Mouse (Mus musculus): Measurements from ENCODE around the gene Slc7a6.
A peak's percentile ranks its signal among the peaks of the same experiment; 100 is the strongest.

Gene Slc7a6

DNA sequence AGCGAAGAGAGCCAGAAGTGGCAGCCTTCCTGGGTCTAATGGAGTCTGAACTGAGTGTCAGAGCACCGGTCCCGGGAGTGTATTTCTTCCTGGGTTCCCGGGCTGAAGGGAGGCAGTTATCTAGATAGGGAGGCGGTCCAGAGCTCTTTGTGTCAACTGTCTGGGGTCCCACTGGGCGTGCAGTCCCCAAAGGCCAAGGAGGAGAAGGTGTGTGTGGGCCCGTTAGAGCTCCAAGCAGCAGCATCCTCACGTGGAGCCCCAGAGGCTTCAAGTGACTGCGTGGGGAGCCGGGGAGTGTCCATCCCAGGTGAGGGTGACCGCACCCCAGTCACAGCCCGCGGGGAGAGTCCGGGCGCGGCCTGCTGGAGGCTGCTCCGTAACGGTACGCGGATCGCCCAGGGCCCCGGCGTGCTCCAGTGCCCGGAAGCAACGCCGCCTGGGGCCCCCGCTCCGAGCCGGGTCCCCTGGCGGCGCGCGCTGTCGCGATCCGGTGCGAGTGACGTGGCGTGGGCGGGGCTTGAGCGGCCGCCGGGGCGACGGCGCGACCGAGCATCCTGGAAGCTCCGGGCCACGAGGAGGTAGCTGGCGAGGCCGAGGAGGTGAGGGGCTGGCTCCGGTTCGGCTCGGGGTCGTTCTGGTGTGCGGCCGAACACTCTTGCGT lies at the start of gene Slc7a6:
Gene Slc7a6, plus strand, starts transcription at position 502 of the 661 bp plus-strand sequence.
- DNase-seq (ENCODE audit: low spot score in 2 of 2) = peak; percentile 86 to 88

DNA sequence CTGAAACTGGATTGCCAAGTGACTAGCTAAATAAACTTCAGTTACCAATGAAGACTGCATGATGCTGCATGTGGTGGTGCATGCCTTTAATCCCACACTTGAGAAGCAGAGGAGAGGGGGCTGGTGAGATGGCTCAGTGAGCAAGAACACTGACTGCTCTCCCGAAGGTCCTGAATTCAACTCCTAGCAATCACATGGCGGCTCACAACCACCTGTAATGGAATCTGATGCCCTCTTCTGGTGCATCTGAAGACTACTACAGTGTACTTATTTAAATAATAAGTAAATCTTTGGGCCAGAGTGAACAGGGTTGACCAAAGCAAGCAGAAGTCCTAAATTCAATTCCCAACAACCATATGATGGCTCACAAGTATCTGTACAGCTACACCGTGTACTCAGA lies 45.2 kb upstream of the Slc7a6 start:
- no peak for DNase-seq (ENCODE audit: low spot score in 2 of 2)

DNA sequence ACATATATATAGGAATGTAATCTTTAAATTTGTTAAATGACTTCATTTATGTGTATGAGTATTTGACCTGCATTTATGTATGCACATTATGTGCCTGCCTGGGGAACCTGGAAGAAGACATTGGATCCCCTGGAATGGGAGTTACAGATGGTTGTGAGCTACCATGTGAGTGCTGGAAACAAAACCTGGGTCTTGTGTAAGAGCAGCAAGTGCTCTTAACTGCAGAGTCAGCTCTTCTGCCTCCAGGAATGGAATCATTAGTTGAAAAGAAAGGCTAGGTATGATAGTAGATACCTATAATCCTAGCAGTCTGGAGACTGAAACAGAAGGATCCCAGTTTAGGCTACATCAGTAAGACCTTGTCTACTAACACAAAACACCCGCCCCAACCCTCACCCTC lies 42.6 kb upstream of the Slc7a6 start:
- no peak for DNase-seq (ENCODE audit: low spot score in 2 of 2)

DNA sequence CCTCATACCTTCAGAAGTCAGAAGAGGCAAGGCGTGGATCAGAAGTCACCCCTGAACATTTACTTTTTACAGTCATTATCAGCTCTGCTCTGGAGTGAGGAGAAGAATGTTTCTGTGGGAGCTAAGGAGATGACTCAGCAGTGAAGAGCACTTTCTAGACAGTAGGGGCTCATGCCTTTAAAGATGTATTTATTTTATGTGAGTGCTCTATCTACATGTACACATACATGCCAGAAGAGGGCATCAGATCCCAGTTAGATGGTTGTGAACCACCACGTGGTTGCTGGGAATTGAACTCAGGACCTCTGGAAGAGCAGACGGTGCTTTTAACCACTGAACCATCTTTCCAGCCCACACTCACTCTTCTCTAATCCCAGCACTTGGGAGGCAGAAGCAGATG lies 41.6 kb upstream of the Slc7a6 start:
- no peak for DNase-seq (ENCODE audit: low spot score in 2 of 2)

DNA sequence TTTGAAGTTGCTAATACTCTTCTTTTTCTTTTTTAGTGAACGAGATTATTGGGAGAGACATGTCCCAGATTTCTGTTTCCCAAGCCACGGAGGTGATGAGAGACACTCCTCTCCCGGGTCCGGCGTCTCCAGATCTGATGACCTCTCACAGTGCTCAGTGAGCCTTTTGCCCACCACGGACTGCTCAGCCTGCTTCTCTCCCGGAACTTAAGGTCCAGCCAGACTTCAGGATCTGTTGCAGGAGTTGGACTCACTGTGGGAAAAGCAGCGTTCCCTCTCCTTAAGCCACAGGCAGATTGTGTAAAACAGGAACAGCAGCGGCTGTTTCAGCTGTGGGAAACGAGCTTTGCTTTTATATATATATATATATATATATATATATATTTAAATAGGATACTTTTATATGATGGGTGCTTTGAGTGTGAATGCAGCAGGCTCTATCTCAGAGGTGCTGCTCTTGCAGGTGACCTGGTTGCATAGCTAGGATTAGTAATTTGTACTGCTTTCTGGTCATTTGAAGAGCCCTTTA lies 40.7 kb upstream of the Slc7a6 start:
- no peak for DNase-seq (ENCODE audit: low spot score in 2 of 2)

DNA sequence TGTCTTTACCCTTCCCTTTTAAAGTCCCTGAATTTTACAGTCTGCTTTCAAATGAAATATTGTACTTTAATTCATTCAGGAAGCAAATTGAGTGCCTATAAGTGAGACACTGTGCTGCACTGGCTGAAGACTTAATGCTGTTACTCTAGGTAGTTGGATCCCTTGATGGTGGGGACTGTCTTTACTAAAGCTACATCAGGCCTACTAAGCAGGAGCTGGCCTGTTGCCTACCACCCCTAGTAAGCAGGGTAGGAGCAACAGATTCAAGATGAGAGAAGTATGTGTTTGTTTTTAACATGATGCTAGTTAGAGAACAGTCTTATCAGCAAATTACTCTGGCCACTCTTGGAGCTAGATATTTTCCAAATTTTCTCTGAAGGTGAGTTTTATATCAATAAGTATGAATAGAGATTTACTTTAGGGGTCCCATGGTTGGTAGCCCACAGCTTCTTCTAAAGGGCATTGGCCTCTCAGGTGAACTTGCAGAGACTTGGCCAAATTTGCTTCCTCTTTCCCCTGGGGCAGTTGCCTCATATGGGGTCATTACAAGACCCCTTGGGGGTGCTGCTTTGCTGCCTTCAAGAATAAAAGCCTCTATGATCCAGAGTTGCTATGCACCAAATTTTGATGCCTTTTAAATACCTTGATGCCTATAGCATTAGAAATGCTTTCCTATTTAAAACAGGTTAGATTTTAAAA lies 39.3 kb upstream of the Slc7a6 start:
- DNase-seq (ENCODE audit: low spot score in 2 of 2) = no peak

DNA sequence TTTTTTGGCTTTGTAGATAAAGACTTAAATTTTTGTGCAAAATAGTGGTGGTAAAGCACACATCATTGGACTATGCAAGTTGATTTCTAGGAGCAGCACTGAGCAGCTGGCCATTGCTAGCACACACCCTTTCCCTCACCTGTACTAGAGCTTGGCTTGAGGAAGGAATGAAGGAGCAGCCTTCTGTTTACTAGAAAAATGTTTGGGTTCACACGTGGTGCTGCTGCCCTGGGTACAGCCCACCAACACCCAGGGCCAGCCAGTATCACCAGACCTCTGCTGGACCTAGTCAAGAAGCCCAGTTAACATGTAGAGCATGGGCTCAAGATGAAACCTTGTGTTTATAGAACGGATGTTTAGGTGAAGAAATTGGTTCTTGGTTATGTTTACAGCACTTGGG lies 38.7 kb upstream of the Slc7a6 start:
- DNase-seq (ENCODE audit: low spot score in 2 of 2) = no peak

DNA sequence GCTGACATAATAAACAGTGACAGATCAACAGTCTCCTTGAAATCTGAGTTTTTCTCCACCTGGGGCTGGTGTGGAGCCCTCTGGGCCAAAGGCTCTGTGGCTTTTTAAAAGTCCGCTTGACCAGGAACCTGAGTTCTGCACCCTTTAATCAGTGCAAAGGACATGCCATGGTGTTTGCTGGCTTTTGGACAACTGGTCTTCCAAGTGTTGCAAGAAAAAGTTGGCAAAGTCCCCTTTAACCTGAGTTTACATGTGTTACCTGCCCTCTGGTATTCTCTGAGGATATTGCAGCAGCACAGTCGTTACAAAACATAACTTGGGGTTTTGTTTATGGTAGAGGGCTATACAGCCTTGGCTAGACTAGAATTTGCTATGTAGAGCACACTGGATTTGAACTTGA lies 38.2 kb upstream of the Slc7a6 start:
- DNase-seq (ENCODE audit: low spot score in 2 of 2) = no peak

DNA sequence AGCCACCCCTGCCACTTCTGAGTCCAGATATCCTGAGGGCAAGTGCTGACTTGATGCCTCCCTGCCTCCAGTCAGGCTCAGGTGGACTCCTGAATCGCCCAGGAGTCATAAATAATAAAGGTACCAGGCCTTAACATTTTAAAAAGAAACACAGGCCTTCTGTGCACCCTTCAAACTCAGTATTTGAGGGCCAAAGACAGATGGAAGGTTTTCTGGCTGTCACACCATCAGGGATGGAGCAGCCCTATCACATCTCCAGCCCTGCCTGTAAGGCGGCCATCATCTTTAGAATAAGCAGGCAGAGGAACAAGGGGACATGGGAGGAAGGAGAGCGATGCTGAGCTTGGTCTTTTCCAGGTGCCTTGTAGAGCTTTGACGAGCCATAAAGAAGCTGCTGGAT lies 37.6 kb upstream of the Slc7a6 start:
- DNase-seq (ENCODE audit: low spot score in 2 of 2) = no peak

DNA sequence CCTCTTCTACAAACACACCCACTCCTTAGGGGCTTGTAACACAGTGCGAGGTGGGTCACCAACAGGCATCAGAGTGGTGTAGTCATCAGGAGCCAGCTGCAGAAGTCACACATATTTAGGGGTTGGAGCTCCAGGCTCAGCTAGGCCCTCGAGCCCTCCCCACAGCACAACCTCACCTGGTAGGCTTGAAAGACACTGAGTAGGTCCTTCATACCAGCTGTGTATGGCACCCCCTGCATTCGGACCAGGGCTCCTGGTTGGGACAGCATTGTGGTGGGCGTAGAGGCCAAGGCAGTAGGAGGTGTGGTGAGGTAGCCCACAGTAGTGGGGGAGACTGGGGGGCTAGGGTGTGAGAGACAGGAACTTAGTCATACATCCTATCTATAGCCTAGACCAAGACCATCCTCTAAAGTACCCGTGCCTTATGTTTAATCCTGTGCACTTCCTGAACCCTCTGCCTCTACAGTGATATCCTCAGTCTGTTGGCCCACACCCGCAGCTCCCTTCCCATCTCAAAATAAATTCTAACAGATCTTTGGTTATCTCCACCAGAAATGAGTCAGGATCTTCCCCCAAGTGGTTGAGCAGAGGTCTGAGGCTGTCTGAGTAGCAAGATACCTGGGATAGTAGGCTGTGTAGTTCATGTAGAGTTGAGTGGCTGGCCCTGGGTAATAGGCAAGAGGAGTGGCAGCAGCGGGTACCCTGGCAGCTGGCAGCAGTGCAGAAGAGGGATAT lies 37.0 kb upstream of the Slc7a6 start:
- DNase-seq (ENCODE audit: low spot score in 2 of 2) = no peak

DNA sequence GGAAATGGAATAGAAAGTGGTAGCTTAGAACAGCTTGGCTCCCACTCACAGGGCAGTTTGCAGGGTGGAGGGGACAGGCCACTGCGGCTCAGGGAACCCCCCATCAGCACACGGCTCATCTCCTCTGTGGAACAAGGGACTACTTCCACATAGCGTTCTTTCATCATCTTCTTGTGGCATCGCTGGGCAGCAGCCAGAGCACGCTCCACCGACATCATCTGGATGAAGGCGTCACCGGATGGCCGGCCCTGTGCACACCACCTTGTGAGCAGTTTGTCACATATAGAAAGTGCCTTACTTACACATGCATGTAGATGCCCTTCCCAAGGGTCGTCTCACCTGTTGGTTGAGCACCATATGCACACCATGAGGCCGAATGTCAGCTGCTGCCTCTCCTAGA lies 36.3 kb upstream of the Slc7a6 start:
- DNase-seq (ENCODE audit: low spot score in 2 of 2) = no peak

DNA sequence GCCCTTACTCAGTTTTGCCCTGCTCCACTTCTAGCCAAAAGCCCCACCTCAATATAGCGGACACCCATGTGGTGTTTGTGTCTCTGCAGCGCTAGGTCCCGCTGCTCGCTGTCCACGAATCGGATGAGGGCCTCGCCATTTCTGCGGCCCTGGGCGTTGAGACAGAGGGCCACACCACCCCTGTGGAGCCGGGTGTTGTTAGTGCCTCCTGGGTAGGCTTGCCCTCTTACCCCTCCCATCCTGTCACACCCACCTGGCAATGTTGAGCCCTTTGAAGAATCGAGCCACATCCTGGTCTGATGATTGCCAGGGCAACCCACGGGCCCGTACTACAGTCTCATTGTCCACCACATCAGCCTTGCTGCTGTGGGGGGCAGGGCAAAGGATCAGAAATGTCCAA lies 35.1 kb upstream of the Slc7a6 start:
- DNase-seq (ENCODE audit: low spot score in 2 of 2) = no peak

DNA sequence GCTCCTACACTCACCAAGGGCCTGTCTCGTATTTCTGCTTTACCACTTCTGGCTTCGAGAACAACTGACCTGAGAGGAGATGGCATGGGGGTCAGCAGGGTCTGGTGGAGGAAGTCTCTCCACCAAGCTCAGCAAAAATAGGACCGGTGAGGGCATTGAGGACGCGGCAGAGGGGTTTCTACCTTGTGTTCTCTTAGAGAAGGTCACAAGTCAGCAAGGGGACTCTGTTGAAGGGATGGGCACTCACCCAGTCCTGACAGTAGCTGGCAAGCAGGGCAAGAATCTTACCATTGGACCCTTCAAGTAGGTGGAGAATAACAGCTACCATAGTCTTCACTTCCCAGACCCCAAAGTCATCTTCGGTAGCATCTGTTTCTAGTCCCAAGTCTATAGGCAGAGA lies 34.7 kb upstream of the Slc7a6 start:
- no peak for DNase-seq (ENCODE audit: low spot score in 2 of 2)

DNA sequence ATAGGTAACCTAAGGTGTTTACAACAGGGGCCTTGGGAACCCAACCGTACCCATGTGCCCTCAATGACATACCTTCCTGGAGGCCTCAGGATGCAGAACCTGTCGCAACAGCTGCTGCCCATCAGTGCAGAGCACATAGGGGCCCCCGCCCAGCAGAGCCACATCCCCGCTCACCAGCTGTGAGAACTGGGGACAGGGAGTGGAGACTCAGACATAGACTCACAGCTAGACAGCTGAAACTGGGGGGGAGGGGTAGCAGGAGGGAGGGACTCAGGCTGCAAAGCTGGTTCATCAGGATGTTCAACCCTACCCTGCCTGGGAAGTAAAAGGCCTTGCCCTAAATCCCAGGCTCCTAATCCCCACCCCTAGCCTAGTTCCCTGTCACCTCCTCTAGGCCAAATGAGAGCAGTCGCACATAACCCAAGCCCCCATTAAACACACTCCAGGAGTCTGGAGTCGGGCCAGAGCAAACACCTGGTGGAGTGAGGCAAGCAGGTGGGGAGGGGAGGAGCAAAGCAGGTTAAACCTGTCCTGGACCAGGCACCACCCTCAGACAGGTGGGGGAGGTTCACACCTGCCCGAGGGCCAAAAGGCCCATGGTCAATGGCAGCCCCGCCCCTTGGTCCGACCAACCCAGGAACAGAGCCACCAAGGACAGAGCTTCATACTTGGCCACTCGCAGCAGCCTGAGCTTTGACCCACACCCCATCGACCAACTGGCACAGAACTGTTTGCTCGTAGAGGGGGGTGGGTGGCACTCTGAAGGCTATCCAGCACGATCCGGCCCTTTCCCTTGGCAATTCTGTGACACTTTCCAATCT lies 33.7 kb upstream of the Slc7a6 start:
- DNase-seq (ENCODE audit: low spot score in 2 of 2) = no peak

DNA sequence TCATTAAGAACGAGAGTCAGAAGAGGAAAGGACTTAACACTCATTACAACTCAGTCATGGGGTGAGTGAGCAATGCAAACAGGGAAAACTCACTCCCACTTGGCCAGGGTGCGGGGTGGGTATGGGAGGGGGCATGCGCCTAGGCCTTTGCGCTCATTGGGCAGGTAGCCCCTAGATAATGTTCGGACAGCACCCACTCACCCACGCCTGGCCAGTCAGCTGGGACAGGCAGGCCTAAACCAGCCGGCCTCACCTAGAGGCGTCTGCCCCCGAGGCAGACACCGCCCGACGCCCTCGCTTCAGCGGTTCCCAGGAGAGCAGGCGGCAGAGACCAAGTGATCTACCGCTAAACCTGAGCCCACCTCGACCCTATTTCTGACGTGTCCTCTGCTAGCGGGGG lies 33.0 kb upstream of the Slc7a6 start:
- no peak for DNase-seq (ENCODE audit: low spot score in 2 of 2)

DNA sequence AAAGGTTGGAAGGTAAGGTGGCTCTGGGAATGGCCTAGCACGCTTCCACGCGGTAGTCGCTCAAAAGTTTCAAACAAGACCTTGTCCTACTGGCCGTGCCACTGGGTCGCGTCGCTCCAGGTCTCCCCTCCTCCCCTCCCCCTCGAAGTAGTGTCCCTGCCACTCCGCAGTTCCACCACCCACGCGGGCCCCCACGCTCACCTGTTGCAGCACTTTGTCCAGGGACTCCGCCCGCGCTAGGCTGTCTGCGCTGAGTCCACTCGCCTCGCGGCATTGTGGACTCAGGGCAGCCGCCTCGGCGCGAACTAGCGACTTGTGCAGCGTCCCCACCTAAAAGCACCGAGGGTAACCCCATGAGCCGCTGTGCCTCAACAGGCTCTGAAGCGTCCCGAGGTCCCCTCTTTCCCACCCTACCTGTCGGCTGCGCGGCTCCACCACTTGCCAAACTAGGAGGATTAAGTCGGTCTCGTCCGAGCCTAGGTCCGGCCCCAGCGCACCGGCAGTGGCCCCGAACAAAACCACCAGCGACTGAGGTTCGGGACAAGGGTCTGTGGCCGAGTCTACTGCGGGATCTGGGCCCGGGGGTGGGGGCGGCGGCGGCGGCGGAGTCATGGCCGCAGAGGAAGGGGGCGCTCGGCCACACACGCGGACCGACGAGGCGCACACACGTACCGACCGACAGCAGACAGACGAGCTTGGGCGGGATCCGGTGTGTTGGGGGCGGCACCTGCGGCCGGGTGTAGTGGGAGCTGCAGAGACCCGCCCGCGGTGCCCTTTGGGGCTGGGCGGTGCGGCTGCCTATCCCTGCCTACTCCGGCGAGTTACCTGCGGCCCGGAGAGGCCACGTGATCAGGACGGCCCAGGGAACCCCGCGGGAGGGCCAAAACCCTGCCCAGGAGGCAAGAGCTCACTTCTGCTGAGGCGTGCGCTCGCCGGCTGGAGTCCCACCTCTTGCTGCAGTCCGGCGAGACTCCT lies 32.2 kb upstream of the Slc7a6 start, which contains the start of gene Esrp2:
Gene Esrp2, minus strand, starts transcription at position 819 of the 975 bp plus-strand sequence.
- no peak for DNase-seq (ENCODE audit: low spot score in 2 of 2)

DNA sequence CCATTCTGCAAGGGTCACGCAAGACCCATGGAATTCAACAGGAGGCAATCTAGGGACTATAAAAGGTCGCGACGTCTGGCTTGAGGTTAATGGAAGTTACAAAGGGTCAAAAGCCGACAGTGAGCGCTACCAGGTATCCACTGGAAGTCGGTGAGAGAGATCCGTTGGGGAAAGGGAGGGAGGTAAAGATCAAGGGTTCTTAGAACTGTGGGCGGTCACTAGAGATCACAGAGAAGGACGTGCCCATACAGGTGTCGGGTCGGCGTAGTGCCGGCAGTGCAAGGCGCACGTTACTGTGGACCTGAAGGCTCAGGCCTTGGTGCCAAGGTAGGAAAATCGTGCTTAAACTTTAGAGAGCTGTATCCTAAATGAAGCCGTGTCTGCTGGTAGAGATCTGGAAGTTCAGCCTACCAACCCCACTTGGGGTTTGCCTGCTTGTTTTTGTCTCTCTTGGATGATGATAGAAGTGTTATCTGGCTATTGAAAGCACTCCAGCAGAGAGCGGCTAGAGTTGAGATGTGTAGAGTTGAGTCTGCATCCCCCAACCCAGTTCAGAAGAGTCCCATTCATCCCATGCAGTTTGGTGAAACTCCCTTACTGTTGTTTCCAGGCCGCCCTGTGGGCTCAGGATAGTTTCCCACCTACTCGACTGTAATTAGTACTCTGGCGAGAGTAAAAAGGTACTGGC lies 31.3 kb upstream of the Slc7a6 start:
- no peak for DNase-seq (ENCODE audit: low spot score in 2 of 2)

DNA sequence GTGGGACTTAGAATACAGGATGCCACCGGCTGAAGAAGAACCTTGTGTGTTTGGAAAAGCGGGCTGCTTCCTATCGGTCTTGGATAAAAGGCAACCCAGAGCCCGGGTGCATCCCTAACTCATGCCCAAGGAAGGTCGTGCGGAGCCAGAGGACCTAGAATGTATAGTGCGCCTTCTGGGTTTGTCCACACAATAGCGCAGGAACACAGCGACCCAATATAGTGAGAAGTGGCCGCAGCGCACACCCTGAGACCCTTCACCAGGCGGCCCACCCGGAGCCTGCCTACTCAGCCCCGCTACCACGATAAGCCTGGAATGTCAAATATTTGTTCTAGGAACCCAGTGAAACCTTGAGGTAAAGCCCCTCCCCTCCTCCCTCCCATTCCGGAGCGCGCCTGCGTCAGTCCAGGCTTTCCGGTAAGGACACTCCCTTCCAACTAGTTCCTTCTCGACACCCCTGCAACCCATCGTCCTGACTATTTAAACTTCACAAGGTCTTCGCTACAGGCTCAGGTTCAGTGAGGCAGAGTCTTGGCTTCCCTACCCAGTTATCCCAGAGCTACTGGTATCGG lies 30.7 kb upstream of the Slc7a6 start:
- peak; percentile 53 to 66 for DNase-seq (ENCODE audit: low spot score in 2 of 2)

DNA sequence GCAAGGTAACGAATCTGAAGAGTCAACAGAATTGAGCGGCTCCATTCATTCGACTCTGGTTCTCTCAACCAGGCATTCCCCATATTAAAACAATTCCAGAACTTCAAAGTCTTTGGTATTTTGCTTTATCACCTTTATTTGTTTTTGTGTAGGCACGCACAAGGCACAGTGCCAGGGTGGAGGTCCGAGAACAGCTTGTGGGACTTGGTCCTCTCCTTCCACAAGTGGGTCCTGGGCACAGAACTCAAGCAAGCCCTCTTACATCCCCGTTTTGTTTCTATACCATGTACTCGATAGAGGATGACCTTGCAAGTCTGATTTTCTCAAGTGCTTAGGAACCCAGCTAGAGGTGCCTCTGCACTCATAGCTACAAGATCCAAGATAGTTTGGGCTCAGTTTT lies 30.0 kb upstream of the Slc7a6 start:
- DNase-seq (ENCODE audit: low spot score in 2 of 2) = no peak

DNA sequence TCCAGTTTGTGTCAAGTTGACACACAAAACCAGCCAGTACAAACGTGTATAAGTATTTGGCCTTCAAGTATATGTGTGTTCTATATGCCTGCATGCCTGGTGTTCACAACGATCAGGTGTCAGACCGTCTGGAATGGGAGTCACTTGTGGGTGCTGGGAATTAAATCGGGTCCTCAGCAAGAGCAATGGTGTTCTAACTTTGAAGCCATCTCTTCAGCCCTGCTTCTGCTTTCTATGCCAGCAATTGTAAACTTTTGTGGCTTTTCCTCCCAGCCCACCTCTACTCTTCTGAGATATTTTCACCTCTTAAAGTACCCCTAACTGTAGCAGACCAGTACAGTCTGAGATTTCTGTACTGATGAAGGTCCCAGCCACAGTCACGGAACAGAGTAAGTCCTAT lies 28.5 kb upstream of the Slc7a6 start:
- no peak for DNase-seq (ENCODE audit: low spot score in 2 of 2)
